Mouse (Mus musculus): ENCODE results near the gene Sox13. TPM values are rescaled to one million over a fixed set of nuclear protein-coding genes. Genes with fewer than 3 reads are reported as not detected.

The Sox13 gene
- total RNA-seq, 2 experiments from 2014 or later: 18.5 to 23.2 TPM

Other genes with a start within 250 kb of the Sox13 start
- 1 to 10 TPM; 1.4 to 4.3 TPM for gene Golt1a, start 114.6 kb downstream of the Sox13 start, total RNA-seq (2021)
- not detected for gene Kiss1, start 102.5 kb downstream of the Sox13 start, total RNA-seq (2021)
- gene Ren1, start 73.9 kb downstream of the Sox13 start, total RNA-seq (2021): 1 to 10 TPM in 1 of 2 experiments, under 1 TPM in 1; 0.94 to 5.1 TPM
- 10 to 100 TPM; 10.2 to 24.1 TPM for gene Etnk2, start 60.8 kb downstream of the Sox13 start, total RNA-seq (2021)
- 100 to 1,000 TPM; 125 to 135 TPM for gene Snrpe, start 185.9 kb upstream of the Sox13 start, total RNA-seq (2021)
- 10 to 100 TPM in 1 of 2 experiments, 1 to 10 TPM in 1; 8.4 to 13.0 TPM for gene Zbed6, start 236.5 kb upstream of the Sox13 start, total RNA-seq (2021)
- gene Gm38394, start 236.9 kb upstream of the Sox13 start, total RNA-seq (2021): 10 to 100 TPM; 31.6 to 39.5 TPM